Mouse (Mus musculus): Measurements from ENCODE around the gene Slx1b. TPM values are rescaled to one million over a fixed set of nuclear protein-coding genes. Genes with fewer than 3 reads are reported as not detected.
"Not testable (repeated sequence)": the region's sequence is repeated elsewhere in the genome, so short reads cannot be mapped to it uniquely, and the experiment has no call there.

Slx1b gene
- polyA plus RNA-seq (2015; fragmentation: Nextera tagmentation; extraction: Ambion mirVana) = 16.8 and 17.3 TPM in 2 replicates

GRCm38 (mm10) chr7:126695631-126696207 lies at the start of gene Slx1b:
TSS of gene Slx1b (minus strand) at chr7:126695784.
- no peaks in the 10 kb centered on the region for H3K27me3 ChIP-seq (ENCODE audit: control insufficient read depth, insufficient read depth, low read depth, low read length)
- H3K9ac ChIP-seq (ENCODE audit: low read depth, low read length) = peak within 1 kb of the TSS; percentile 91
- peak; percentile 95 for ATAC-seq
- H3K9me3 ChIP-seq (replicated peaks; ENCODE audit: control insufficient read depth, low read length, poor library complexity, severe bottlenecking) = no peaks in the 10 kb centered on the region
- under 1% methylated on average over 40 of the region's 40 CpGs for WGBS
- peak within 1 kb of the TSS; percentile 83 for H3K4me3 ChIP-seq (ENCODE audit: low read depth, low read length)
- H3K36me3 ChIP-seq (ENCODE audit: control insufficient read depth, insufficient read depth, low read length) = peaks cover 32% of the 10 kb centered on the region
- H3K4me1 ChIP-seq (ENCODE audit: control insufficient read depth, insufficient read depth, low read length) = peaks cover 24% of the 10 kb centered on the region
- peak within 1 kb of the TSS; percentile 89 for H3K4me2 ChIP-seq (ENCODE audit: low read length)
- H3K27ac ChIP-seq (ENCODE audit: low read length) = peak within 1 kb of the TSS; percentile 93

DNA sequence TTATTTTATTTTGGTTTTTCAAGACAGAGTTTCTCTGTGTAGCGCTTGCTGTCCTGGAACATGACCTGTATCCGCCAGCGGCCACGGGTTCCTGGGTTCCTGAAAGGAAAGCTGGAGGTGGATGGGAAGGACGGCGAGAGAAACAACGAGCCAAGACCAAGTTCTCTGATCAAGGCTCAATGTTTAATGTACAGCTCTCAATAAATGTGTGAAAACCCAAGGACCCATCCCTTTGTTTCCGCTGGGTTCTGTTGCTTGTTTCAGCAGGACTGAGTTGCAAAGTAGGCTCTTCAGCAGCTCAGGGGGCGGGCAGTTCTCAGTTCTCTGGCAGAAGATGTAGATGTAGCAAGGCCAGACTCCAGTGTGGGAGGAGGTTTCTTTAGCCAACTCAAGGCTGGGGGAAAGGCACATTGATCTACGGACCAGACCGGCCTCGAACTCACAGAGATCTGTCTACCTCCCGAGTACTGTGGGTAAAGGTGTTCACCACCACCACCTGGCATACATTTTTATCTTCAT lies 46.4 kb upstream of the Slx1b start:
- Histone ChIP-seq H3K4me1 (ENCODE audit: control insufficient read depth, insufficient read depth, low read length) (no peaks in the 10 kb centered on the region), H3K9ac (ENCODE audit: low read depth, low read length) (no peak overlapping the region), H3K4me2 (ENCODE audit: low read length) (no peak overlapping the region), H3K36me3 (ENCODE audit: control insufficient read depth, insufficient read depth, low read length) (no peaks in the 10 kb centered on the region), H3K4me3 (ENCODE audit: low read depth, low read length) (no peak overlapping the region), H3K27me3 (ENCODE audit: control insufficient read depth, insufficient read depth, low read depth, low read length) (no peaks in the 10 kb centered on the region), H3K27ac (ENCODE audit: low read length) (no peak overlapping the region), H3K9me3 (replicated peaks; ENCODE audit: control insufficient read depth, low read length, poor library complexity, severe bottlenecking) (no peaks in the 10 kb centered on the region)
- 93% methylated on average over 13 of the region's 13 CpGs for WGBS
- ATAC-seq = no peak

GRCm38 (mm10) chr7:126741452-126741851 lies 45.9 kb upstream of the Slx1b start:
- no peaks in the 10 kb centered on the region for H3K36me3 ChIP-seq (ENCODE audit: control insufficient read depth, insufficient read depth, low read length)
- H3K27ac ChIP-seq (ENCODE audit: low read length) = no peak overlapping the region
- H3K27me3 ChIP-seq (ENCODE audit: control insufficient read depth, insufficient read depth, low read depth, low read length) = no peaks in the 10 kb centered on the region
- no peak for ATAC-seq
- WGBS = 81% methylated on average over 5 of the region's 5 CpGs
- no peaks in the 10 kb centered on the region for H3K4me1 ChIP-seq (ENCODE audit: control insufficient read depth, insufficient read depth, low read length)
- no peak overlapping the region for H3K4me3 ChIP-seq (ENCODE audit: low read depth, low read length)
- H3K4me2 ChIP-seq (ENCODE audit: low read length) = no peak overlapping the region
- no peaks in the 10 kb centered on the region for H3K9me3 ChIP-seq (replicated peaks; ENCODE audit: control insufficient read depth, low read length, poor library complexity, severe bottlenecking)
- no peak overlapping the region for H3K9ac ChIP-seq (ENCODE audit: low read depth, low read length)

- Histone ChIP-seq H3K27ac (ENCODE audit: low read length) (no peak overlapping the region), H3K27me3 (ENCODE audit: control insufficient read depth, insufficient read depth, low read depth, low read length) (no peaks in the 10 kb centered on the region), H3K9ac (ENCODE audit: low read depth, low read length) (no peak overlapping the region), H3K4me1 (ENCODE audit: control insufficient read depth, insufficient read depth, low read length) (no peaks in the 10 kb centered on the region), H3K4me2 (ENCODE audit: low read length) (no peak overlapping the region), H3K9me3 (replicated peaks; ENCODE audit: control insufficient read depth, low read length, poor library complexity, severe bottlenecking) (no peaks in the 10 kb centered on the region), H3K4me3 (ENCODE audit: low read depth, low read length) (no peak overlapping the region), H3K36me3 (ENCODE audit: control insufficient read depth, insufficient read depth, low read length) (no peaks in the 10 kb centered on the region)
- WGBS = 86% methylated on average over 5 of the region's 5 CpGs
- no peak for ATAC-seq
These were observed 45.4 kb upstream of the Slx1b start for GRCm38 (mm10) chr7:126740977-126741376.

GRCm38 (mm10) chr7:126740132-126740735 lies 44.6 kb upstream of the Slx1b start:
- Histone ChIP-seq H3K4me3 (ENCODE audit: low read depth, low read length) (no peak overlapping the region), H3K27ac (ENCODE audit: low read length) (no peak overlapping the region), H3K4me2 (ENCODE audit: low read length) (no peak overlapping the region), H3K36me3 (ENCODE audit: control insufficient read depth, insufficient read depth, low read length) (no peaks in the 10 kb centered on the region), H3K27me3 (ENCODE audit: control insufficient read depth, insufficient read depth, low read depth, low read length) (no peaks in the 10 kb centered on the region), H3K4me1 (ENCODE audit: control insufficient read depth, insufficient read depth, low read length) (no peaks in the 10 kb centered on the region), H3K9ac (ENCODE audit: low read depth, low read length) (no peak overlapping the region), H3K9me3 (replicated peaks; ENCODE audit: control insufficient read depth, low read length, poor library complexity, severe bottlenecking) (no peaks in the 10 kb centered on the region)
- WGBS = 66% methylated on average over 13 of the region's 13 CpGs
- ATAC-seq = no peak

DNA sequence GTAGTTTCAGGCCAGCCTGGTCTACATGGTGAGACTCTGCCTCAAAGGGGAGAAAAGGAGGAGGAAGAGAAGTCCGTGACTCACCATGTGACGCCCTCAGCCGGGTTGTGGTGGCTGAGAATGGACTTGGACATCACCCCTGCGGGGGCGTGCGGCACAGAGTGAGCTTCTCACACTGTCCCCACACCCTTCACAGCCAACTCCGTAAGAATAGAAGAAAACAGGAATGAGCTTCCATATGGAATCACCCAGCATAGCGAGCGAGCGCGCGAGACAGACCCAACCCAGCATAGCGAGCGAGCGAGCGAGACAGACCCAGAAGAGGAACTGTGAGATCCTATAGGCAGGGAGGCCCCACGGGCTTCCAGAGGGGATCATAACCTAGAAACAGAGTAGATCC lies 44.0 kb upstream of the Slx1b start:
- no peak for ATAC-seq

GRCm38 (mm10) chr7:126736122-126736521 lies 40.5 kb upstream of the Slx1b start:
- Histone ChIP-seq H3K27me3 (ENCODE audit: control insufficient read depth, insufficient read depth, low read depth, low read length) (no peaks in the 10 kb centered on the region), H3K4me3 (ENCODE audit: low read depth, low read length) (no peak overlapping the region), H3K9ac (ENCODE audit: low read depth, low read length) (no peak overlapping the region), H3K9me3 (replicated peaks; ENCODE audit: control insufficient read depth, low read length, poor library complexity, severe bottlenecking) (no peaks in the 10 kb centered on the region), H3K4me2 (ENCODE audit: low read length) (no peak overlapping the region), H3K36me3 (ENCODE audit: control insufficient read depth, insufficient read depth, low read length) (no peaks in the 10 kb centered on the region), H3K27ac (ENCODE audit: low read length) (no peak overlapping the region), H3K4me1 (ENCODE audit: control insufficient read depth, insufficient read depth, low read length) (no peaks in the 10 kb centered on the region)
- ATAC-seq = no peak
- 82% methylated on average over 8 of the region's 8 CpGs for WGBS

More for the DNA sequence above, 44.0 kb upstream of the Slx1b start:
- Histone ChIP-seq H3K27ac (ENCODE audit: low read length) (no peak overlapping the region), H3K36me3 (ENCODE audit: control insufficient read depth, insufficient read depth, low read length) (no peaks in the 10 kb centered on the region), H3K27me3 (ENCODE audit: control insufficient read depth, insufficient read depth, low read depth, low read length) (no peaks in the 10 kb centered on the region), H3K4me2 (ENCODE audit: low read length) (no peak overlapping the region), H3K4me1 (ENCODE audit: control insufficient read depth, insufficient read depth, low read length) (no peaks in the 10 kb centered on the region), H3K4me3 (ENCODE audit: low read depth, low read length) (no peak overlapping the region), H3K9me3 (replicated peaks; ENCODE audit: control insufficient read depth, low read length, poor library complexity, severe bottlenecking) (no peaks in the 10 kb centered on the region), H3K9ac (ENCODE audit: low read depth, low read length) (no peak overlapping the region)
- WGBS = 83% methylated on average over 17 of the region's 17 CpGs

DNA sequence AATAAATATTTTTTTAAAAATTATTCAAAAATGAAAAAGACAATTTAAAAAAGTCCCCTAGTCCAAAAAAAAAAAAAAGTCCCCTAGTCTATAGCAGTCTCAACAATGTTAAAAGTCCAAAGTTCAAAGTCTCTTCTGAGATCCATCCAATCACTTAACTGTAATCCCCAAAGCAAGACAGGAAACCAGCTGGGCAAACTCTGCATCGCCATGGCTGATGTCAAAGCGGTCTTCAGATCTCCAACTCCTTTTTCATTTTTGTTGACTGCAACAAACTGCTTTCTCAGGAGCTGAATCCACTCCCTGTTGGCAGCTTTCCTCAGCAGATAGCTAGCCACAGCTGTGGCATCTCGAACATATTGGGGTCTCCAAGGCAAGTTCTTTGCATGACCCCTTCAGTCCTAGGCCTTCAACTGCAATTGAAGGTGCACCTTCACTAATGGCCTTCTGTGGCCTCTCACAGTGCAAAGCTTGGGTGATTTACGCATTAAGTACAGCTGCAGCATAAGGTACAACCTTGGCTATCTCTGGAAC lies 34.7 kb upstream of the Slx1b start:
- WGBS = 86% methylated on average over 4 of the region's 4 CpGs
- not testable (repeated sequence) for H3K27ac ChIP-seq (ENCODE audit: low read length); ATAC-seq

DNA sequence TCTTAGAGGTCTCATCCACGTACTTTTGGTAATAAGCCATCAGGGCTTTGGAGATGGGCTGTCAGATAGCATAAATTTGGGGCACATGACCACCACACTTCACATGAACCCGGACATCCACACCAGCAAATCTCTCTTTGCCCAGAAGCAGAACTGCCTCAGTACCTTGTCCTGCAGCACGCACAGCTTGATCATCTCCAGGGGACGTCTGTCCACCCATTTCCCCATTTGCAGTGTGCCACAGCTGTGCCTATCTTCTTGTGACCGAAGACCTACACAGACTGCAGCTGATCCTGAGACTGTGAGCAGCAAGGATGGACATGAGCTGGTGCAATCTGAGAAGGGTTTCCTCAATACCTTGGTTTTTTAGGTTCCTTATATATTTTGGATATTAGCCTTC lies 30.1 kb upstream of the Slx1b start:
- no peak for ATAC-seq
- no peaks in the 10 kb centered on the region for H3K36me3 ChIP-seq (ENCODE audit: control insufficient read depth, insufficient read depth, low read length)
- H3K27me3 ChIP-seq (ENCODE audit: control insufficient read depth, insufficient read depth, low read depth, low read length) = no peaks in the 10 kb centered on the region
- no peak overlapping the region for H3K4me2 ChIP-seq (ENCODE audit: low read length)
- no peak overlapping the region for H3K27ac ChIP-seq (ENCODE audit: low read length)
- no peaks in the 10 kb centered on the region for H3K4me1 ChIP-seq (ENCODE audit: control insufficient read depth, insufficient read depth, low read length)
- 81% methylated on average over 5 of the region's 5 CpGs for WGBS
- no peaks in the 10 kb centered on the region; the same call in 1 of the 2 replicates for H3K9me3 ChIP-seq (replicated peaks; ENCODE audit: control insufficient read depth, low read length, poor library complexity, severe bottlenecking)
- no peak overlapping the region for H3K9ac ChIP-seq (ENCODE audit: low read depth, low read length)
- no peak overlapping the region for H3K4me3 ChIP-seq (ENCODE audit: low read depth, low read length)

More for the DNA sequence above, 34.7 kb upstream of the Slx1b start:
- H3K4me2 ChIP-seq (ENCODE audit: low read length); H3K4me3 ChIP-seq (ENCODE audit: low read depth, low read length); H3K4me1 ChIP-seq (ENCODE audit: control insufficient read depth, insufficient read depth, low read length); H3K27me3 ChIP-seq (ENCODE audit: control insufficient read depth, insufficient read depth, low read depth, low read length); H3K9ac ChIP-seq (ENCODE audit: low read depth, low read length); H3K36me3 ChIP-seq (ENCODE audit: control insufficient read depth, insufficient read depth, low read length); H3K9me3 ChIP-seq (replicated peaks; ENCODE audit: control insufficient read depth, low read length, poor library complexity, severe bottlenecking): not testable (repeated sequence)
